Mouse (Mus musculus) mouse trophoblast stem cell (cell line): Measurements from ENCODE around the gene Lrrtm3.

ENCODE experiments used
- in situ Hi-C, 2 experiments: fragments of 300-500 bp; cut with MseI, MboI; formaldehyde crosslinking; loops; 2 replicates in 1 of 2; 3 replicates in 1 of 2; pipeline ENCODE4 v1.15.1; 2025

Lrrtm3 gene

GRCm38 (mm10) chr10:63908878-63909277 lies 181.2 kb downstream of the Lrrtm3 start:
- in situ Hi-C loops, result no loop called here

GRCm38 (mm10) chr10:63899891-63900290 lies 190.2 kb downstream of the Lrrtm3 start:
- in situ Hi-C loops, result no loop called here

- in situ Hi-C loops, result no loop called here
Measured at GRCm38 (mm10) chr10:63894612-63895011, 195.5 kb downstream of the Lrrtm3 start.

GRCm38 (mm10) chr10:63886449-63887088 lies 203.5 kb downstream of the Lrrtm3 start:
- in situ Hi-C loops, result no loop called here

GRCm38 (mm10) chr10:63880462-63880903 lies 209.6 kb downstream of the Lrrtm3 start:
- in situ Hi-C loops, result no loop called here
